Mouse (Mus musculus): ENCODE measurements around the gene P2ry2.

The P2ry2 gene

GRCm38 (mm10) chr7:101027623-101028443 is 15.2 kb upstream of the P2ry2 start:
- DNase-seq (ENCODE audit: extremely low read depth, low read depth, low spot score) = no peak

- no peak for DNase-seq (ENCODE audit: extremely low read depth, low read depth, low spot score)
Observed at GRCm38 (mm10) chr7:101026836-101027235, 14.2 kb upstream of the P2ry2 start.

DNA sequence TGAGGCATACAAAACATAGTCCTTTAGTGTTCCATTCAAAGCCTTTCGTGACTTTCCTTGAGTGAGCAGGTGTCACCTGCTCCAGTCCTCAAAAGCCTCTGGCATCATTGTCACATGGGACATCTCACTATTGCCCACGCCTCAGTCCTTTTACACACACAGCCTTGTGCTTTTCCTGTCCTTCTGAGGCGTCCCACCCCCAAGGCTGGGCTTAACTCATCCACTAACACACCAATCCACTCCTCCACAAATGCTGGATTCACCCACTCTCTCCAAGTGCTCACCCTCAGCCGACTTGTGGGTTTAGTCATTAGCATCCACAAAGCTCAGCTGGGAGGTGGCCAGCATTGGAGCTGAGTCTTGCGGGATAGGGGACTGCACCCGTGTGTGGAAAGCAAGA is 4.8 kb upstream of the P2ry2 start:
- DNase-seq (ENCODE audit: extremely low read depth, low read depth, low spot score) = no peak

DNA sequence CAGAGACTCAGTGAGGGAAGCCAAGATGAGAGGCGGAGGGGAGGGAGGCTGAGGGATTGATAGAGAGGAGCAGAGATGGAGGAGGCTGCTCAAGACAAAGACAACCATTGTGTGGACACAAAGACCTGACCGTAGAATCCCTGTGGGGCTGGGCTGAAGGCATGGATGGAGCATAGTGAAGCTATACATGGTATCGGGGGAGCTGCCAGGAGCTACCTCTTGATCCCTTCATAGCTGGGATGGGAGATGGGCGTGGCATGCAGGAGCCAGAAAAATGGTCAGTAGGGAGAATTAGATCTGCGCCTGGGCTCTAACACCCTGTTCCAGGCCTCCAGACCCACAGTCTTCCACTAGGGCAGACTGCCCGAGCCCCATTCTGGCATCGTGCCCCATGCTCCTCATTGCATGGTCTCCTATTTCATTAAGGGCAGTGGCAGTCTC is 4.4 kb upstream of the P2ry2 start:
- no peak for DNase-seq (ENCODE audit: extremely low read depth, low read depth, low spot score)

DNA sequence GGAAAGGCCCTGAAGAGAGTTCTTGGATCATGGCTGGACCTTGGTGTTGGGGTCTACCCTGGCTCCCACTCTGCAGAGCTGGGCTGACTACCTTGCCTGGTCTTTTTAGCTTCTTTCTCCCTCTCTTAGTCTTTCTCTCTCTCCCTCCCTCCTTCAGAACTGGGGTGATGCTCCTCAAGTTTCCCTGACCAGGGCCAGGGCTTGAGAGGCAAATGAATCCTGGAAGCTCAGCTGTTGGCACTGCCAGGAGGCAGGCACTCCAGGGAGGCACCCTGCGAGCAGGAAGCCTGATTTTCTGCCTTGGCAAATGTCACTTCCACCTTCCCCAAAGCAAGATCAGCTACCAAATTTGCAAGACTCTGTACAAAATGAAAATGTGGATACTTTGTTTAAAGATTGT is 2.3 kb upstream of the P2ry2 start:
- DNase-seq (ENCODE audit: extremely low read depth, low read depth, low spot score) = no peak

- DNase-seq (ENCODE audit: extremely low read depth, low read depth, low spot score) = no peak
Observed at GRCm38 (mm10) chr7:101014041-101014440, 1.4 kb upstream of the P2ry2 start.

- no peak for DNase-seq (ENCODE audit: extremely low read depth, low read depth, low spot score)
Observed at GRCm38 (mm10) chr7:101011681-101012367, 842 bp downstream of the P2ry2 start.

DNA sequence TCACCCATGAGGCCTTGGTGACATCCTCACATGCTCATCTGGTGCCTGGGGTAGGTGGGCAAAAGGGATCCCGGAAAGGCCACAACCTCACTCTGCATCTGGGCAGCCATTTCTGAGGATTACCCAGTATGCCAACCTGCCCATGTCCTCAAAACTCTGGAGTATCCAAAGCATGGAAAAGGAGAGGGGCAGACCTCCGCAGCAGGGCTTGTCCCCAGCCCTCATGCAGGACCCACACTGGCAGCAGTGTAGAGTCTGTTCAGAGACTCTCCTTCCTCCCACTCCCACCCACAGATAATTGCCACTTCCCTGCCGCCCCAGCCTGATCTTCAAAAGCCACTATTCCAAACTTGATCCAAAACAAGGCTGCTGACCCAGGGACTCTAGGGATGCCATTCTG is 1.9 kb downstream of the P2ry2 start:
- no peak for DNase-seq (ENCODE audit: extremely low read depth, low read depth, low spot score)

DNA sequence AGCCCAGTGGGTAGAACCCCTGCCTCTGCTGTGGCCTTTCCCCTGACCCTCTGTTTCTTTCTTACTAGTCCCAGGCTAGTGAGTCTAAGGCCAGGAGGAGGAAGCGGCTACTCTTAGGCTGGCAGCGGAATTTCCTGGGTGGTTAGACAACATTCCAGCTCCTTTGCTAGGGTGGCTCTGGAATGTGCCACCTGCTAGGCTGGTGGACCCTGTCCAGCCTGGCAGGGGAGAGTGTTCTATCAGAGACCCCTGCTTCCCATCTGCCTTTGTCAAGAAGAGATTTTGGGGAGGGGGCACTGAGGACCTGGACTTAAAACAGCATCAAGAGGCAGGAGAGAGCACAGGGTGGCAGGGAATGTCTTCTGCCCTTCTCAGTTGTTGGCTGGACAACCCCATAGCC is 6.5 kb downstream of the P2ry2 start:
- DNase-seq (ENCODE audit: extremely low read depth, low read depth, low spot score) = no peak

DNA sequence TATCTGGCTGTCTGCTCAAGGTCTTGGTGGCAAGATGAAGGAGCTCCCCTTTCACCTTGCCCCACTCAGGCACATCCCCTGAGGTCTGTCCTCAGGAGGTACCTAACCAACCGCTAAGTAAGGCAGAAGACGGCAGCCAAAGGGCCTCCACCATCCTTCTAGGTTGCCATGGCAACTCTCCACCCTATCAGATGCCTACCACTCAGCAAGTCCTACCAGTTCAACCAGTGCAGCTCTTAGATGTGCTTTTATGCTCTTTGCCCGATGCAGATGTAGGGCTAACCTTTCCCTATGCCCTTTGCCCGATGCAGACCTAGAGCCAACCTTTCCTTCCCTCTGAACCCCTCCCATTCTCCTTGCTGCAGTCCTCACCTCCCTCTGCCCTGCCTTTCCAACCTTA is 7.5 kb downstream of the P2ry2 start:
- no peak for DNase-seq (ENCODE audit: extremely low read depth, low read depth, low spot score)

GRCm38 (mm10) chr7:101003442-101004326 is 9.0 kb downstream of the P2ry2 start:
- DNase-seq (ENCODE audit: extremely low read depth, low read depth, low spot score) = no peak

DNA sequence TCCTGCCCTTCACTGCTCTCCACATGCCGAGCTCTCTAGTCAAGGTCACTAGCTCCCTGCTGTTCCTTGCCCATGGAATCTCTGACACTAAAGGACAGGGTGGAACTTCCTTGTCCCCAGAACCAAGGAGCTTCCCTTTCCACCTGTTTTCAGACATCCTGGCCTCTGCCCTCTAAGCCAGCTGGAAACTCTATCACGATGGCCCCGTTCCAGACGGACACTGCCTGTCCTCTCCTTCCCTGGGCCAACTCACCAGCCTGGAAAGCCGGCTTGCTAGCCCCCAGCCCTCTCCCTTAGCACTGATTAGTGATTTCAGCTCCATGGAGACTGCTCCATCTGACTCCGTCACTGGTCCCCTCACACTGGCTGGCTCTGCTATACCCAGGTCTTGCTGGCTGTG is 10.4 kb downstream of the P2ry2 start:
- DNase-seq (ENCODE audit: extremely low read depth, low read depth, low spot score) = no peak

DNA sequence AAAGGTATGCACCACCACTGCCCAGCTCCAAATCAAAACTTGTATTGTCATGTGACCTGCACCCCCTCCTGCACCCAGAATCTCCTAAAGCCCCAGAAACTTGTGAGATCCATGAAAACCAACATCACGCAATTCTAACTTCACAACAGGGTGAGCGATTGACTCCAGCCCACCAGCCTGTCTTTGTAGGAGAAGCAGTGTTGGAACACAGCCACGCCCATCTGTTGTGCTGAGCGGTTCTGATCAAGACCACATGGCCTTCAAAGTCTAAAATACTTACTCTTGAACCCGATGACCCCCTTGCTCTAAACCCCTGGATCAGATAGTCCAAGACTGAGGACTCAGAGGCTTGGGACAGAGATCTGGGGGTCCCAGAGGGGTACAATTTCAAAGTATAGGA is 13.0 kb downstream of the P2ry2 start:
- no peak for DNase-seq (ENCODE audit: extremely low read depth, low read depth, low spot score)

GRCm38 (mm10) chr7:100998578-100998960 is 14.1 kb downstream of the P2ry2 start:
- DNase-seq (ENCODE audit: extremely low read depth, low read depth, low spot score) = no peak

GRCm38 (mm10) chr7:100997951-100998577 is 14.6 kb downstream of the P2ry2 start:
- no peak for DNase-seq (ENCODE audit: extremely low read depth, low read depth, low spot score)

- DNase-seq (ENCODE audit: extremely low read depth, low read depth, low spot score) = no peak
Observed at GRCm38 (mm10) chr7:100997215-100997614, 15.5 kb downstream of the P2ry2 start.

DNA sequence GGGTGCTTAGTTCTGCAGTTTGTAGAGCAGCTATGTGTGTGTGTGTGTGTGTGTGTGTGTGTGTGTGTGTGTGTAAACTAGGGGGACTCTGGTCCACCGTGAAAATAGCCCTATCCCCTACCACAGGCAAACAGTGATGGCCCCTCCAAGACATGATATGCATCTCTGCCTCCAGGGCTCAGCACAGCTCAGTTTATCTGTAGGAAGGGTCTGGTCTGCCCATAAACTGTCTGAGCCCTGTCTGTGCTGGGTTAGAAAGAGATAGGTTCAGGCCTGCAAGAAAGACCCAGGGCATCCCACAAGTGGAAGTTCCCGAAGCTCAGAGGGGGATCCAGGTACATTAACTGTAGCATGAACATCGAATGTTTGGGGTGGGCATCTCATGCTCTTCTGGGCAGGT is 16.7 kb downstream of the P2ry2 start:
- no peak for DNase-seq (ENCODE audit: extremely low read depth, low read depth, low spot score)

GRCm38 (mm10) chr7:100995260-100995864 is 17.3 kb downstream of the P2ry2 start:
- no peak for DNase-seq (ENCODE audit: extremely low read depth, low read depth, low spot score)

- DNase-seq (ENCODE audit: extremely low read depth, low read depth, low spot score) = no peak
Observed at GRCm38 (mm10) chr7:100993166-100993565, 19.5 kb downstream of the P2ry2 start.

GRCm38 (mm10) chr7:100991972-100992371 is 20.7 kb downstream of the P2ry2 start:
- no peak for DNase-seq (ENCODE audit: extremely low read depth, low read depth, low spot score)
